Mouse (Mus musculus) midbrain, embryonic 12.5 days (tissue): Measurements from ENCODE around the gene Dennd1a. TPM values are rescaled to one million over a fixed set of nuclear protein-coding genes. Genes with fewer than 3 reads are reported as not detected.
A peak's percentile ranks its signal among the peaks of the same experiment; 100 is the strongest.

ENCODE experiments used
- ATAC-seq: fragments of 200-750 bp; cut with Nextera tagmentation; 2 replicates; pipeline ENCODE4 v1.8.0; 2017; ENCODE audit warnings: low read depth, moderate TSS enrichment, moderate library complexity; ENCODE audit not compliant: low FRiP score
- H3K27ac ChIP-seq: fragments of 300-500 bp; sonication (generic); replicated peaks from 2 replicates; pipeline ENCODE4 v1.5.1; 2016; ENCODE audit warnings: mild to moderate bottlenecking
- H3K27me3 ChIP-seq: fragments of 300-500 bp; sonication (generic); 2 replicates; pipeline ENCODE4 v1.6.1; 2016; ENCODE audit warnings: mild to moderate bottlenecking
- H3K36me3 ChIP-seq: fragments of 300-500 bp; sonication (generic); 2 replicates; pipeline ENCODE4 v1.6.1; 2016
- H3K4me1 ChIP-seq: fragments of 300-500 bp; sonication (generic); 2 replicates; pipeline ENCODE4 v1.6.1; 2016
- H3K4me2 ChIP-seq: fragments of 300-500 bp; sonication (generic); replicated peaks from 2 replicates; pipeline ENCODE4 v1.6.1; 2016; ENCODE audit warnings: mild to moderate bottlenecking, moderate library complexity
- H3K4me3 ChIP-seq: fragments of 300-500 bp; sonication (generic); 2 replicates; pipeline ENCODE4 v1.5.1; 2016; ENCODE audit warnings: mild to moderate bottlenecking
- H3K9ac ChIP-seq: fragments of 300-500 bp; sonication (generic); replicated peaks from 2 replicates; pipeline ENCODE4 v1.6.1; 2016; ENCODE audit warnings: mild to moderate bottlenecking, moderate library complexity
- H3K9me3 ChIP-seq: fragments of 300-500 bp; sonication (generic); 2 replicates; pipeline ENCODE4 v1.6.1; 2016; ENCODE audit warnings: mild to moderate bottlenecking
- WGBS: fragments of 180-500 bp; shearing (Covaris S2); methylation state at CpG from one replicate; pipeline ENCODE4 v1.1.7; 2016; 5-methylcytosine and 5-hydroxymethylcytosine counted together
- polyA plus RNA-seq: library from polyadenylated mRNA; unstranded; fragments of >200 nt; fragmentation: Nextera tagmentation; extraction: Ambion mirVana; gene quantifications from 2 replicates; pipeline ENCODE4 v1.2.1, GENCODE M21; 2016

The Dennd1a gene
- polyA plus RNA-seq, 1 experiment from 2014 or later, result 25.6 TPM

DNA sequence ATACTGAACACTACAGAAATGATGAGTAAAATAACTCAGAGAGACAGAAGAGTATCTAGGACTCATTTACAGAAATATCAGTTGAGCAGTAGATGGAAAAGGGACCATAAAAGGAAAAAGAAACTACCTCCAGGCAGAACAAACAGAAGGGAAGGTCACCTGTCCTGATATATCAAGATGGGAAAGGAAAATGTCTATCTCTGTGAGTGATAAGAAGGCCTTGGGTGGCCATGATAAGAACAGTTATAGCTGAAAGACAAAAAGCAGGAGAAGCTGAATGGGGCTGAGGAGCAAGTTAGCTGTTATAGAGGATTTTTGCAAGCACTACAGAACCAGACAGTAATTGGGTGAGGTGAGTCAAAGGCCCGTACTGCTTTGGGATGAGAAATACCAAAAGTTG, 155.7 kb downstream of the Dennd1a start:
- Histone ChIP-seq H3K4me2 (no peak overlapping the region), H3K4me1 (peaks cover 6% of the 10 kb centered on the region), H3K27me3 (no peaks in the 10 kb centered on the region), H3K36me3 (no peaks in the 10 kb centered on the region), H3K4me3 (no peak overlapping the region), H3K27ac (no peak overlapping the region), H3K9ac (no peak overlapping the region), H3K9me3 (no peaks in the 10 kb centered on the region)
- WGBS, result 100% methylated on average over 1 of the region's 1 CpGs
- ATAC-seq, result no peak

DNA sequence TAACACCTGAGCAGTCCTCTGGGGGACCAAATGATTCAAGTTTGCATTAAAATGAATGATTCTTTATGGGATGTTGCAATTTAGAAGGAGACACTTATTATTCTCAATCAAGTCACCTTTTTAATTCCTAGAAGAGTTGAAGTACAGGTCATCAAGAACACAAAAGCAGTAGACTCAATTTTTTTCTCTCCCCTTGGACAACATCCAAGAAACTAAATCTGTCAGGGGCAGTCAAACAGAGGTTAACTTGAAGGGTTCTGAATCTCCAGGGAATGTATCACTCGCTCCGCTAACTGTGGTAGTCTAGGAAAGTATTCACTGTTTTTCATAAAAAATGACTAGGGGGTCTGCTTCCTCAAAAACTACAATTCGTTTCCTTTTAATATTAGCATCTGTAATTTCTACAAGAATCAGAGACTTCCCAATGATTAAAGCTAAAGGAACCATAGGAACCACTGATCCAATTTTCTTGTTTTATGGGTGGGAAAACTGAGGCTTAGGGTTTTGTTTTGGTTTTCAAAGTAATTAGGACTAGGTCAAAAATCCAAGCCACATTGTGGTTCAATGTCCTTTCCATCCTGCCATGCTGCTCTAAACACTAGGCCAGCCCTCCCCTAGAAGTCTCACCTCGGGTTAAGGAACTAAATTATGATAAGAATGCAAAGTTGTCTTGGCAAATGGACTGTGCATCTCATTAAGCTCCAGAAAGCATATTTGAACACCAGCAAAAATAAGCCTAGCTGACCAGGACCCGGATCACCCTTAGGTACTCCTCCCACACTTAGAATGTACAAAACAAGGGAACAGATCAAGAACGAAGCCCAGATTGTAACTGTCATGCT, 157.0 kb downstream of the Dennd1a start:
- Histone ChIP-seq H3K9me3 (no peaks in the 10 kb centered on the region), H3K4me2 (no peak overlapping the region), H3K4me3 (no peak overlapping the region), H3K27me3 (no peaks in the 10 kb centered on the region), H3K4me1 (no peaks in the 10 kb centered on the region), H3K9ac (no peak overlapping the region), H3K27ac (no peak overlapping the region), H3K36me3 (no peaks in the 10 kb centered on the region)
- ATAC-seq, result no peak
- WGBS, result 87% methylated on average over 6 of the region's 6 CpGs

DNA sequence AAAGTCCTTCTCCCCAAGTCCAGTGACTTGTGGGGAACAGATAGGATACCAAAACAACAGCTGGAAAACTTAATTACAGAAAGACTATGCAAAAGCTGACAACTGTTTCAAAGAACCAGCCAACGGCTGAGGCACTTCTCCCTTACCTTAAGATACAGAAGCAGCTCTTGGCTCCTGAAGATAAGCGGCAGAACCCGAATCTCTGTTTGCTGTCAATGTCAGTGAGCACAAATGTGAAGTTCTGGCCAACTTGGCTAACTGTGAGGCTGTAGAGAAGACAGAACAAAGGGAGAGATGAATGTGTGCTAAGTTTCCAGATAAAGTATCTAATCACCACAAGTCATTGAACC, 160.8 kb downstream of the Dennd1a start:
- Histone ChIP-seq H3K9me3 (no peaks in the 10 kb centered on the region), H3K4me2 (no peak overlapping the region)
- 60% methylated on average over 3 of the region's 3 CpGs for WGBS

DNA sequence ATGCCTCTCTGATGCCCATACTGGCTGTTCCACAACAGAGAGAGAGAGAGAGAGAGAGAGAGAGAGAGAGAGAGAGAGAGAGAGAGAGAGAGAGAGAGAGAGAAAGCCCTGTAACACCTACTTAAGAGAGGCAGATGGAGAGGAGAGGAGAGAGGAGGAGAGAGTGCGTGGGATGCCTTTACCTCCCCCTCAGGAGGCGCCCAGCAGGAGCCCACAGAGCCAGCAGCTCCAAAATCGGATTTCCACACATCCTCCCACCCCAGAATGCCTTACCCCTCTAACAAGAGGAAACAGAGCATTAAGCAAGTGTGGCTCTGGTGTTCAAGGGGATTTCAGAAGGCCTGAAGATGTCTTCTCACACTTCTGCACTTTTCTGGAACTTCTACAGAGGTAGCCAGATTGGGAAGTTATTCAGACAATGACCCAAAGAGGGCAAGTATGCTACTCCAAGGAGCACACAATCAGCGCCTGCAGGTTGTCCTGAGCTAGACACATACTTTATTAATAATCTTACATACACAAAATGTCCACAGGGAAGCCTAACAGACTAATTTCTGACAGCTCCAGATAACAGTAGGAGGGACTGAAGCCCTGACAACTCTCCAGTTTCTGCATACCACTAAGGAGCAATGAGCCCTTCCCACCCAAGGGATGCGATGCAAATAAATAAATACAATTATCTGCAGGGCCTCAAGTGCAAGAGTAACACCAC, 161.4 kb downstream of the Dennd1a start:
- ATAC-seq, result no peak
- Histone ChIP-seq H3K4me2 (no peak overlapping the region), H3K27ac (no peak overlapping the region), H3K9ac (no peak overlapping the region), H3K4me1 (no peaks in the 10 kb centered on the region), H3K36me3 (no peaks in the 10 kb centered on the region), H3K27me3 (no peaks in the 10 kb centered on the region), H3K4me3 (no peak overlapping the region), H3K9me3 (no peaks in the 10 kb centered on the region)
- WGBS, result 45% methylated on average over 5 of the region's 5 CpGs

More for the DNA sequence above, 160.8 kb downstream of the Dennd1a start:
- Histone ChIP-seq H3K4me3 (no peak overlapping the region), H3K27me3 (no peaks in the 10 kb centered on the region), H3K9ac (no peak overlapping the region), H3K27ac (no peak overlapping the region), H3K36me3 (no peaks in the 10 kb centered on the region), H3K4me1 (no peaks in the 10 kb centered on the region)
- ATAC-seq, result no peak

DNA sequence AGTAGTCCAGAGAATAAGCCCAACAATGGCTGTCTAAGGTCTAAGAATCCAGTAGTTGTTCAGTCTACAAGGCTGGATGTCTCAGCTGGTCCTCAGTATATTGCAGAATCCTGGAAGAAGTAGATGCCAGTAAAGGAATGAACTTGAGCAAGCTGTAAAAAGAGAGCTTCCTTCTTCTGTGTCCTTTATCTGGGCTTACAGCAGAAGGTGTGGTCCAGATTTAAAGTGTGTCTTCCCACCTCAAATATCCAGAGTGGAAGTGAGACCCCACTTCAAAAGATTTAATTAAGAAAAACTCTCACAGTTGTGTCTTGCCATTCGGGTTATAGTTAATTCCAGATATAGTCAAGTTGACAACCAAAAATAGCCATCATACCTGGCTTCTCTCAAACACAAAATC, 162.5 kb downstream of the Dennd1a start:
- Histone ChIP-seq H3K27ac (no peak overlapping the region), H3K4me1 (no peaks in the 10 kb centered on the region), H3K9me3 (no peaks in the 10 kb centered on the region), H3K27me3 (no peaks in the 10 kb centered on the region), H3K4me3 (no peak overlapping the region), H3K36me3 (no peaks in the 10 kb centered on the region), H3K9ac (no peak overlapping the region), H3K4me2 (no peak overlapping the region)
- no peak for ATAC-seq
- 86% methylated on average over 1 of the region's 1 CpGs for WGBS

DNA sequence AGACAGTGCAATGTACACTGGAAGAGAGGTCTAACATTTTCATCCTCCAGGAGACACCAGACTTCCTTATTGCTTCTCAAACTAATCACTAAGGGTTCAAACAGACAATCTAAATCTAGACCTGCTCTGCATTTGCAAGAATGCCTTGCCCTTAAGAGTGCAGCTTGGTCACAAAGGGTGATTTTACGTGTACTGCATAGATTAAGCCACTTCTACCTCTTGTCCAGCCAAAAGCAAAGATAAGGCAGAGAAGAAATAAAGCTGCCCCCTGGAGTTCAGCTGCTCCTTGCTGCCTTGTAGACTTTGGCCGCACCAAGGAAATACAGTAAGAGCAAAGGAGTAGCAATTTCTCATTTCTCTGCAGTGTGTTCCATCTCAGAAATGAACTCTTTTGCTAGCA, 172.2 kb downstream of the Dennd1a start:
- Histone ChIP-seq H3K9ac (no peak overlapping the region), H3K4me2 (no peak overlapping the region), H3K27me3 (no peaks in the 10 kb centered on the region), H3K4me1 (peaks cover 14% of the 10 kb centered on the region), H3K36me3 (no peaks in the 10 kb centered on the region), H3K4me3 (no peak overlapping the region), H3K9me3 (no peaks in the 10 kb centered on the region), H3K27ac (no peak overlapping the region)
- no peak for ATAC-seq
- WGBS, result 66% methylated on average over 2 of the region's 2 CpGs

DNA sequence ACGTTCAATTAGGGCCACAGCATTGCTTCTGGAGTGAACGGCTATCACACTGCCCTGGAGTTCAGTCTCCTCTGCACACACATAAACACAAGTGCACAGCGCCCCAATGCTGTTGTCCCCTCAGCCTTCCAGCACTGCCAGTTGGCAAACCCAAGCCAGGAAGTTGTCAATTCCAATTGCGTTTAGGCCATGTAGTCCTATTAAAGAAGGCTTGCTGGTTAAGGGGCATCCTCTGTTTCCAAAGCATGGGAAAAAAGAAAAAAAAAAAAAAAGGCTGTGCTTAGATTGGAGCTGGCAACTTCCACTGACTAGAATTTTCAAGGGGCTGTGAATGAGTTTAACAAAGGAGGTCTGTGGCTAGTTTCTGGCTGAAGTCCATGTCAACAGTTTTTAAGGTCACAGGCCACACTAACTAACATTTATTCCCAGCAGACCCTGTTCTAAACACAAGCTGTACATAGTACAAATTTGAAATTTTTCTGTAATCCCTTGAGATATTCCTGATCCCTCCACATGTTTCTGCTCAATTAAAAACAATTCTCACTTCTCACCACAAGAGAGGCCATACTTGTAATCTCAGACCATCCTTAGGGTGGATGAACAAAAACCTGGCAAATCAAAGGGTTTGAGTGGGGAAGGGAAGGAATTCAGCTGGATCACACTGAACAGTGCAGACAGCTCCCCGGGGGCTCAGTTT, 175.4 kb downstream of the Dennd1a start:
- H3K4me3 ChIP-seq, result no peak overlapping the region
- ATAC-seq, result no peak
- WGBS, result 72% methylated on average over 5 of the region's 5 CpGs
- no peak overlapping the region for H3K4me2 ChIP-seq
- no peak overlapping the region for H3K27ac ChIP-seq
- no peaks in the 10 kb centered on the region for H3K36me3 ChIP-seq
- no peaks in the 10 kb centered on the region for H3K9me3 ChIP-seq
- H3K4me1 ChIP-seq, result peaks cover 14% of the 10 kb centered on the region
- no peaks in the 10 kb centered on the region for H3K27me3 ChIP-seq
- H3K9ac ChIP-seq, result no peak overlapping the region

DNA sequence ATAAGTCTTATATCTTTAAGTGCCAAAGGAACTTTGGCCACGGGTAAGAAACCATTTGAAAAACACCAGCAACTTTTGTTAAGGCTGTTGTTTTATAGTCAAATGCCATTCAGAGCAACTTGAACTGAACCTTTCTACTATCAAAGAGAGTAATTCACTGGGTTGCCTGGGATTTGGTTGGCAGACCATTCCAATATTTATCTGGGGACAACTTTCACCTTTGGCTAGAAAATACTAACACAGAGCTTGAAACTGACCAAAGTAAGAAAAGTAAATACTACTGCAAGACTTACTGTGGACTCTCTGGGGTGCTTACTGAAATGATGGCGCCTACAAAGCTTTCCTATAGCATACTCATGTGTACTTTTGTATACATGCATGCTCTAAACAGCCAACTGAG, 178.6 kb downstream of the Dennd1a start:
- no peak overlapping the region for H3K4me3 ChIP-seq
- H3K36me3 ChIP-seq, result no peaks in the 10 kb centered on the region
- H3K4me2 ChIP-seq, result no peak overlapping the region
- H3K9ac ChIP-seq, result no peak overlapping the region
- WGBS, result 66% methylated on average over 2 of the region's 2 CpGs
- no peaks in the 10 kb centered on the region for H3K9me3 ChIP-seq
- no peak for ATAC-seq
- H3K27ac ChIP-seq, result no peak overlapping the region
- no peaks in the 10 kb centered on the region for H3K27me3 ChIP-seq
- H3K4me1 ChIP-seq, result peaks cover 9% of the 10 kb centered on the region

DNA sequence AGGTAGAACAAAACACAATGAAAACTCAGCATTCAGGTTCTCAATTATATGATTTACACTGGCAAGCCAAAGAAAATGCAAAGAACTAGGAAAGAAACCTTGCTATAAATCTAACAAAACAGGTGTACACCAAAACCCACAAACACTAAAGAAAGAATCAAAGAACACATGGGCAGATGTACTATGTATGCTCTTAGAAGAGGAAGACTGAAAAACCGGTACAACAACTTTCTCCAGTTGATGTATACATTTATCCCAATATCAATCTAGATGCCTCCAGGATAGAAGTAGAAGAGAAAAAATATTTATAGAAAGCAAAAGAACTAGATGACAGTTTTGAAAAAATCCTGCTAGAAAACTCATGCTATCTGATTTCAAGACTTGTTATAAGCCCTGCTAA, 184.5 kb downstream of the Dennd1a start:
- H3K27ac ChIP-seq, result no peak overlapping the region
- peaks cover 26% of the 10 kb centered on the region for H3K4me1 ChIP-seq
- no peak overlapping the region for H3K4me2 ChIP-seq
- H3K4me3 ChIP-seq, result no peak overlapping the region
- H3K9ac ChIP-seq, result no peak overlapping the region
- H3K36me3 ChIP-seq, result no peaks in the 10 kb centered on the region
- WGBS, result 95% methylated on average over 1 of the region's 1 CpGs
- ATAC-seq, result no peak
- no peaks in the 10 kb centered on the region for H3K9me3 ChIP-seq
- H3K27me3 ChIP-seq, result no peaks in the 10 kb centered on the region

DNA sequence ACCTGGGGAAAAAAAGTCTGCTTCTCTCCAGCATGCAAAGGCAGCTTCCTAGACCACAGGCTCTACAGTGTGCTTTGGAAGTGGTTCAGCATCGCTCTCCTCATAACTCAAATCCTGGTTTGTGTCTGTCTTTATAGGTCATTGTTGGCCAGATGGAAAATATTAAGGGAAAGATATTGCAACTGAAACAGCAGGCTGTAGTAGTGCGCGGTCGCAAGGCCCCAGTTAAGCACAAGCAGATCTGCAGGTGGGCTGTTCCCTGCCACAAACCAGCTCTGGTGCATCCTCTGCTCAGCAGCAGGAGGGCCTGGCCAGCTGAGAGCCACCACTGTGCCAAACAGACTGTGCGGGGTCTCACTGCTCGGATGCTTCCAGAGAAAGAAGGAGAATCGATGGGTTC, 186.9 kb downstream of the Dennd1a start:
- peaks cover 46% of the 10 kb centered on the region for H3K4me1 ChIP-seq
- no peaks in the 10 kb centered on the region for H3K27me3 ChIP-seq
- no peak overlapping the region for H3K4me2 ChIP-seq
- no peaks in the 10 kb centered on the region for H3K9me3 ChIP-seq
- no peaks in the 10 kb centered on the region for H3K36me3 ChIP-seq
- H3K27ac ChIP-seq, result 0 out of 2 replicates have a peak overlapping the region, but pooled peaks have one; percentile 39
- ATAC-seq, result no peak
- H3K9ac ChIP-seq, result no peak overlapping the region
- 12% methylated on average over 7 of the region's 7 CpGs for WGBS
- no peak overlapping the region for H3K4me3 ChIP-seq

DNA sequence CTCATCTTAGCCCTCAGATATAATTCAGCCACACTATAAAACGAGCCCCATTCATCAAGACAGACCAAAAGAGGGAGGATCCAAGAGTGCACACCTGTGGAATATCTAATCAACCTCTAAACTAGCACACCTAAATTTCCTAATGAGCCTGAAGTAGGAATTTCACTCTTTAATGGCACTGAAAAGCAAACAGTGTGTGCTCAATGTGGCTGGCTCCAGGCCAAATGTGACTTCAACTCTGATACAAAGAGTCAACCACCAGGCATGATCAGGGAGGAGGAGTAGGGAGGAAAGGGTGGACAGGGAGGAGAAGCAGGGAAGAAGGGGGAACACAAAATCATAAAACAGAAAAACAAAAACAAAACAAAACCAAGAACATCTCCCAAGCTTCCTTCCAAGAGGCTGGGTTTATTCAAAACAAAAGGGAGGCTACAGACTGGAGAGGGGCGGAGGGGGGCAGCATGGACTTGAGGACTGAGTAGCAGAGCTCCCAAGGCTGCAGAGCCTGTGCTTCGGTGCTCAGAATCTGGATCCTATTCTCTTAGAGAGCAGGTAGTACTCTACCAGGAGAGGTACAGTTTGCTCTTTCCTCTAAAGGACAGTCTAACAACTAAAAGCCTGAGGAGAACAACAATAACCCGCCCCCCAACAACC, 187.9 kb downstream of the Dennd1a start:
- ATAC-seq, result no peak; the same call in 1 of the 2 replicates
- Histone ChIP-seq H3K4me2 (no peak overlapping the region), H3K9me3 (no peaks in the 10 kb centered on the region), H3K36me3 (no peaks in the 10 kb centered on the region), H3K27ac (no peak overlapping the region), H3K27me3 (no peaks in the 10 kb centered on the region), H3K4me3 (no peak overlapping the region), H3K4me1 (peaks cover 55% of the 10 kb centered on the region), H3K9ac (no peak overlapping the region)
- 57% methylated on average over 4 of the region's 4 CpGs for WGBS

DNA sequence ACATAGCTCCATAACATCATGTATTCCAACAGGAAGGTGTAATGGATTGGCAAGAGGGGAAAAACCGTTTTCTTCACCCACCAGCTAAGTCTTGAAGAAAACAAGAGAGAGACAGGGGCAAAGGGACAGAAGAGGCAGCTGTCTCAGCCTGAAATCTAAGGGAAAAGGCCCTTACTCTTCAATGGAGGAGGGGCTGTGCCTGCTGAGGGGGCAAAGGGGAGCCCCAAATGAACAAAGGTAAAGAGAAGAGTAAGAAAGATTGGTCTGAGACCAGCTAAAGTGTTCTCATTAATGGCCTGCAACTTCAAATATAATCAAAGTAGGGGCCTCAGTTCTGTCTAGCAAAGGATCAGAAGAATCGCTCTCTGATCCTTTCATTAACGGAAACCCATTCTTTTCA, 189.7 kb downstream of the Dennd1a start:
- ATAC-seq, result no peak
- 24% methylated on average over 3 of the region's 3 CpGs for WGBS

More for the DNA sequence above, 189.7 kb downstream of the Dennd1a start:
- H3K27me3 ChIP-seq, result no peaks in the 10 kb centered on the region
- 0 out of 2 replicates have a peak overlapping the region, but pooled peaks have one; percentile 25 for H3K27ac ChIP-seq
- H3K9ac ChIP-seq, result no peak overlapping the region
- no peak overlapping the region for H3K4me2 ChIP-seq
- no peak overlapping the region for H3K4me3 ChIP-seq
- H3K9me3 ChIP-seq, result no peaks in the 10 kb centered on the region
- H3K4me1 ChIP-seq, result peaks cover 58% of the 10 kb centered on the region
- H3K36me3 ChIP-seq, result no peaks in the 10 kb centered on the region
